Mouse (Mus musculus) stomach, postnatal 0 days (tissue): Measurements from ENCODE around the gene Hgf.

ENCODE experiments used
- CTCF ChIP-seq: IDR thresholded peaks from 2 replicates; pipeline ENCODE4 v1.5.1; 2016; ENCODE audit warnings: antibody characterized with exemption, low read depth, mild to moderate bottlenecking, moderate library complexity
- EP300 ChIP-seq: optimal IDR thresholded peaks from 2 replicates; pipeline ENCODE3; 2016; ENCODE audit warnings: antibody characterized with exemption

GRCm38 (mm10) chr5:16552647-16553046 lies 648 bp upstream of the Hgf start:
- TF ChIP-seq EP300 (no peak), CTCF (no peak)
